Mouse (Mus musculus): Measurements from ENCODE around the gene Polr2h.
A peak's percentile ranks its signal among the peaks of the same experiment; 100 is the strongest.

DNA sequence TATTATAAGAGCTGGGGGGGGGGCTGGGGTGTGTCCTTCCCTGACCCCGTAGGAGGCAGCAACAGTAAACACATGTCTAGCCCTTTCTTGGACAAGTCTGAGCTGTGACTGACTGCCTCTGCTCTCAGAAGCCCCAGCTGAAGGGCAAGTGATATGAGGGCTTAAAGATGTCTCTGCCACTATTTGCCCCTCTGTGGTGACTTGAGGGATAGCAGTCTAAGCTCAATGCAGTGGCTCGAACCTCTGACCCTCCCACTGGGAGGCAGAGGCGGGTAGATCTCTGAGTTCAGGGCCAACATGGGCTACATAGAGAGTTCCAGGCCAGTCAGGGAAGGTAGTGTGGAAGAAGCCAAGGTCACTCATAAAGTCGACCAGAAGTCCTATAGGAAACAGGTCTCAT lies 6.7 kb upstream of the Polr2h start:
- TF ChIP-seq GATA1 (IDR thresholded peaks at IDR 0.05; ENCODE audit: borderline replicate concordance, low read length) (no peak), CTCF (IDR thresholded peaks at IDR 0.05; ENCODE audit: low read depth, low read length) (0 out of 2 replicates have a peak, but pooled peaks have one; percentile 12), TAL1 (conservative IDR thresholded peaks at IDR 0.05; ENCODE audit: low read depth, low read length) (no peak)

All from G1E (cell line).